Mouse (Mus musculus) cerebellum, adult 2 months (tissue): Measurements from ENCODE around the gene Anp32a.

Source experiments
- CTCF ChIP-seq: fragments of 200-500 bp; IDR thresholded peaks from 2 replicates; pipeline ENCODE4 v1.5.1; 2011; ENCODE audit warnings: low read depth, mild to moderate bottlenecking, control low read depth, low read length, moderate library complexity, borderline replicate concordance; ENCODE audit not compliant: insufficient read depth
- POLR2A ChIP-seq: fragments of 200-500 bp; IDR thresholded peaks from 2 replicates; pipeline ENCODE4 v1.6.1; 2011; ENCODE audit warnings: low read length, control low read depth, borderline replicate concordance; ENCODE audit not compliant: insufficient read depth

DNA sequence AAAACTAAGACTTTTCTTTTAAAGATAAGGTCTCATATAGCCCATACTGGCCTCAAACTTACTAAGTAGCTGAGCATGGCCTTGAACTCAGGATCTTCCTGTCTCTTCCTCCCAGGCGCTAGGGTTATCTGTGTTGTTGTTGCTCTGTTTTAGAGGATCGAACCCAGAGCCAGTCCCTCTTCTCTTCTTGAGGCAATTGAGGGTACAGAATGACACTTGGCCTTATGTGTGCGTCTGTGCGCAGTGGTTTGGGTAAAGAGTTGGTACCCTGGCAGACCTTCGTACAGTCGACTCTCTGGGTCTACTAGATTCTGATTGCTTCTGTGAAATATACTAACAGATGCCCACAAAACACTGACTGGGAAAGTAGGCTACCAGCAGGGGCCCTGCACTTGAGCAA lies 80.8 kb downstream of the Anp32a start:
- TF ChIP-seq CTCF, result no peak
- TF ChIP-seq POLR2A, result no peak
